Comparison of ENCODE assay signal across 24 mouse cellular contexts in genomic region chr1:83175985-83176384, GRCm38 (mm10). TPM values are rescaled to one million over a fixed set of nuclear protein-coding genes. Genes with fewer than 3 reads are reported as not detected.
DNase-seq lines count a peak whose midpoint lies in the region; ATAC-seq and TF ChIP-seq lines count a peak whose summit lies in the region.
"Had no signal": no experiment of that assay in that cellular context is flagged by ENCODE, and none has a peak within 500 bp of the region (broad histone marks: within the 10 kb centered on the region; RNA-seq: fewer than 3 reads in every experiment).

No protein-coding gene starts in this region.

- no peak for ATAC-seq in liver, postnatal 0 days
- ATAC-seq: forebrain, embryonic 13.5 days; forebrain, postnatal 0 days; hindbrain, embryonic 16.5 days; inflammation-experienced regulatory T-cells, adult 6 months; intestine, postnatal 0 days had no signal

- H3K27me3 ChIP-seq in liver, postnatal 0 days (ENCODE audit: insufficient read depth, low read length): no peaks in the 10 kb centered on the region
- H3K27me3 ChIP-seq: forebrain, embryonic 13.5 days; hindbrain, embryonic 12.5 days had no signal

- no peak for TF ChIP-seq CTCF in liver, postnatal 0 days (IDR thresholded peaks at IDR 0.05; ENCODE audit: low read depth)

- H3K36me3 ChIP-seq in liver, postnatal 0 days (replicated peaks; ENCODE audit: insufficient read depth, low read length): no peaks in the 10 kb centered on the region
- H3K36me3 ChIP-seq: heart, embryonic 10.5 days; hindbrain, embryonic 12.5 days had no signal

- H3K9me3 ChIP-seq in liver, postnatal 0 days (ENCODE audit: low read length): no peaks in the 10 kb centered on the region
- H3K9me3 ChIP-seq: forebrain, embryonic 13.5 days; heart, embryonic 10.5 days; hindbrain, embryonic 12.5 days had no signal

- H3K27ac ChIP-seq in liver, postnatal 0 days (ENCODE audit: low read depth): no peak overlapping the region
- H3K27ac ChIP-seq: forebrain, embryonic 13.5 days; gastrocnemius, adult 2 months; heart, embryonic 10.5 days; hindbrain, embryonic 12.5 days had no signal

- no peak overlapping the region for H3K9ac ChIP-seq in liver, postnatal 0 days (replicated peaks)
- H3K9ac ChIP-seq: forebrain, embryonic 13.5 days; forebrain, postnatal 0 days; hindbrain, embryonic 12.5 days had no signal

- DNase-seq in adrenal gland, postnatal 14 days: peak; percentile 11
- no peak for DNase-seq in adrenal gland, postnatal 4 days (ENCODE audit: low spot score in 2 of 2)
- DNase-seq in brain, adult 2 months (ENCODE audit: low read depth, low spot score): peak; percentile 81
- peak; percentile 43 for DNase-seq in cerebellum, adult 8-10 months
- peak; percentile 12 to 30 for DNase-seq in cerebellum, postnatal 14 days
- no peak for DNase-seq in right cerebral cortex, postnatal 10 days (ENCODE audit: low spot score in 2 of 2)
- DNase-seq in right cerebral cortex, postnatal 25 days: no peak
- DNase-seq in liver, postnatal 0 days: no peak
- DNase-seq: adrenal gland, postnatal 36 days; forebrain, postnatal 0 days; gastrocnemius, adult 2 months; gastrocnemius, postnatal 25 days; heart, adult 18-20 months; heart, postnatal 10 days; heart, postnatal 4 days; kidney, adult 8-10 months had no signal

- H3K4me2 ChIP-seq in liver, postnatal 0 days (ENCODE audit: low read depth, low read length): no peak overlapping the region
- H3K4me2 ChIP-seq: forebrain, embryonic 13.5 days; hindbrain, embryonic 12.5 days had no signal

- 57% methylated on average over 1 of the region's 1 CpGs for WGBS in liver, postnatal 0 days (ENCODE audit: insufficient replicate concordance)

- no peak for TF ChIP-seq EP300 in liver, postnatal 0 days (IDR thresholded peaks at IDR 0.05; ENCODE audit: low read depth)

- no peaks in the 10 kb centered on the region for H3K4me1 ChIP-seq in liver, postnatal 0 days (ENCODE audit: insufficient read depth)
- H3K4me1 ChIP-seq: forebrain, embryonic 13.5 days; heart, embryonic 10.5 days; hindbrain, embryonic 12.5 days had no signal

- no peak overlapping the region for H3K4me3 ChIP-seq in liver, postnatal 0 days (ENCODE audit: low read depth, low read length)
- H3K4me3 ChIP-seq: forebrain, embryonic 13.5 days; gastrocnemius, adult 2 months; heart, embryonic 10.5 days; hindbrain, embryonic 12.5 days had no signal

RNA-seq across cellular contexts. Expression of gene Daw1, which starts 16.4 kb away (rescaled TPM):
- not detected in 2 replicates for total RNA-seq in adrenal gland, postnatal 14 days (2021)
- total RNA-seq in adrenal gland, postnatal 4 days (2021): under 1 TPM in 1 of 2 experiments, not detected in 1; 0.31 TPM
- polyA plus RNA-seq in liver, postnatal 0 days (2015; fragmentation: Nextera tagmentation; extraction: Ambion mirVana): not detected in 2 replicates
- total RNA-seq: adrenal gland, postnatal 36 days; gastrocnemius, adult 2 months; gastrocnemius, postnatal 25 days; heart, adult 18-20 months; heart, postnatal 4 days; MEL had no signal
- polyA plus RNA-seq: C2C12; heart, embryonic 10.5 days; intestine, postnatal 0 days had no signal

RNA-seq across cellular contexts. Expression of gene Ccl20, which starts 59.4 kb away (rescaled TPM):
- total RNA-seq in adrenal gland, postnatal 14 days (2021): not detected in 2 replicates
- total RNA-seq in adrenal gland, postnatal 4 days (2021): not detected
- polyA plus RNA-seq in liver, postnatal 0 days (2015; fragmentation: Nextera tagmentation; extraction: Ambion mirVana): not detected in 2 replicates
- total RNA-seq: adrenal gland, postnatal 36 days; forebrain, postnatal 0 days; gastrocnemius, adult 2 months; gastrocnemius, postnatal 25 days; heart, postnatal 10 days; heart, postnatal 4 days; MEL had no signal
- polyA plus RNA-seq: C2C12; forebrain, embryonic 13.5 days; hindbrain, embryonic 12.5 days; hindbrain, embryonic 16.5 days had no signal

Comparison
In these comparisons a context has a peak if more than half of its experiments do, and no peak if none do; other contexts are left out.
1. DNase-seq: peak in adrenal gland, postnatal 14 days (single experiment), brain, adult 2 months (single experiment), cerebellum, adult 8-10 months (single experiment) and cerebellum, postnatal 14 days (2 of 2); none in adrenal gland, postnatal 4 days (0 of 2), right cerebral cortex, postnatal 10 days (0 of 2), right cerebral cortex, postnatal 25 days (single experiment) and liver, postnatal 0 days (single experiment).